ENCODE assay signal across 16 mouse cellular contexts in the genomic region with DNA sequence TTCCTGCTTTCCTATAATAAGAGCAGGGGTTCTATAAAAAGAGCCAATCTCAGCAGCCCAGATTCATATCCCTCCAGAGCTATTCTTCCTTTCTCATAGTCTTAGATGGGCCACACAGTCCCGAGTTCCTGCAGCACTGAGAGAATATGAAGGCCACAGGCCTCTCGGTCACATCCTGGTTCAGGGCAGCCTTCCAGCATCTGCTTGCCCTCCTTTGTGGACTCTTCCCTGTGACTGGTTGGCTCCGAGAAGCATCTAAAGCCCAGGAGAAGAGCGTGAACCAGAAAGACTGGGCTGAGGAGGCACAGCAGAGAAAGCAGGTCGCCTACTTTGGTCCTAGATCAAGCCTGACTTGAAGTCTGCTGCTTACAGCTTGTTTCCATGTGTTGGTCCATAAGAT. TPM values are rescaled to one million over a fixed set of nuclear protein-coding genes. Genes with fewer than 3 reads are reported as not detected.
DNase-seq lines count a peak whose midpoint lies in the region; TF ChIP-seq lines count a peak whose summit lies in the region.
"Had no signal": no experiment of that assay in that cellular context is flagged by ENCODE, and none has a peak within 500 bp of the region (broad histone marks: within the 10 kb centered on the region; RNA-seq: fewer than 3 reads in every experiment).

No protein-coding gene starts in this region.

- TF ChIP-seq CTCF in left cerebral cortex, adult 2 months (IDR thresholded peaks at IDR 0.05): no peak

- no peak overlapping the region for H3K4me3 ChIP-seq in left cerebral cortex, adult 2 months
- H3K4me3 ChIP-seq: embryonic facial prominence, embryonic 12.5 days; forebrain, embryonic 15.5 days; heart, embryonic 13.5 days; hindbrain, embryonic 15.5 days had no signal

- intact Hi-C loops in left cerebral cortex, adult 2 months (cut with DNase I): no loop called here

- peak; percentile 54 for DNase-seq in cerebellum, adult 9-10 months
- no peak for DNase-seq in cerebellum, adult 11 months
- no peak for DNase-seq in left cerebral cortex, adult 2 months (ENCODE audit: extremely low spot score in 1 of 2, low spot score in 2 of 2)
- no peak for DNase-seq in left cerebral cortex, adult 8-10 months (ENCODE audit: low spot score in 2 of 2)
- peak; percentile 53 to 58 for DNase-seq in cerebellum, postnatal 10 days
- DNase-seq in cerebellum, postnatal 36 days: peak; percentile 46 to 48
- DNase-seq in adrenal gland, postnatal 10 days: no peak
- DNase-seq: adrenal gland, adult 8-10 months; gastrocnemius, postnatal 36 days; heart, adult 11 months; heart, postnatal 36 days; kidney, adult 11 months had no signal

- H3K27ac ChIP-seq in left cerebral cortex, adult 2 months: peak overlapping the region; percentile 6; the same call in 1 of the 2 replicates
- H3K27ac ChIP-seq: embryonic facial prominence, embryonic 12.5 days; forebrain, embryonic 15.5 days; heart, embryonic 13.5 days; hindbrain, embryonic 15.5 days had no signal

RNA-seq across cellular contexts. Expression of a gene that starts 28.6 kb away (rescaled TPM):
- 100 to 1,000 TPM; 729 to 754 TPM for total RNA-seq in left cerebral cortex, adult 2 months (2021)
- 100 to 1,000 TPM; 564 to 646 (median 592) TPM for total RNA-seq in left cerebral cortex, adult 8-10 months (2022)
- total RNA-seq in adrenal gland, postnatal 10 days (2021): 1 to 10 TPM; 3.9 to 5.8 TPM

Comparison
In these comparisons a context has a peak if more than half of its experiments do, and no peak if none do; other contexts are left out.
1. DNase-seq: peak in cerebellum, adult 9-10 months (single experiment), cerebellum, postnatal 10 days (2 of 2) and cerebellum, postnatal 36 days (2 of 2); none in cerebellum, adult 11 months (single experiment), left cerebral cortex, adult 2 months (0 of 2), left cerebral cortex, adult 8-10 months (0 of 2) and adrenal gland, postnatal 10 days (single experiment).
2. RNA of a gene that starts 28.6 kb away (total RNA-seq): 729 to 754 TPM in left cerebral cortex, adult 2 months and 564 to 646 TPM in left cerebral cortex, adult 8-10 months; 3.9 to 5.8 TPM in adrenal gland, postnatal 10 days; every median in the first group is over 10 times any median in the second.